Mouse (Mus musculus) 3T3-L1 (cell line): ENCODE measurements around the gene Dapk3.

Experiments used
- DNase-seq: peaks from one replicate; pipeline ENCODE4 v3.0.0-alpha.2; 2015; ENCODE audit warnings: low read depth, low spot score

The Dapk3 gene

DNA sequence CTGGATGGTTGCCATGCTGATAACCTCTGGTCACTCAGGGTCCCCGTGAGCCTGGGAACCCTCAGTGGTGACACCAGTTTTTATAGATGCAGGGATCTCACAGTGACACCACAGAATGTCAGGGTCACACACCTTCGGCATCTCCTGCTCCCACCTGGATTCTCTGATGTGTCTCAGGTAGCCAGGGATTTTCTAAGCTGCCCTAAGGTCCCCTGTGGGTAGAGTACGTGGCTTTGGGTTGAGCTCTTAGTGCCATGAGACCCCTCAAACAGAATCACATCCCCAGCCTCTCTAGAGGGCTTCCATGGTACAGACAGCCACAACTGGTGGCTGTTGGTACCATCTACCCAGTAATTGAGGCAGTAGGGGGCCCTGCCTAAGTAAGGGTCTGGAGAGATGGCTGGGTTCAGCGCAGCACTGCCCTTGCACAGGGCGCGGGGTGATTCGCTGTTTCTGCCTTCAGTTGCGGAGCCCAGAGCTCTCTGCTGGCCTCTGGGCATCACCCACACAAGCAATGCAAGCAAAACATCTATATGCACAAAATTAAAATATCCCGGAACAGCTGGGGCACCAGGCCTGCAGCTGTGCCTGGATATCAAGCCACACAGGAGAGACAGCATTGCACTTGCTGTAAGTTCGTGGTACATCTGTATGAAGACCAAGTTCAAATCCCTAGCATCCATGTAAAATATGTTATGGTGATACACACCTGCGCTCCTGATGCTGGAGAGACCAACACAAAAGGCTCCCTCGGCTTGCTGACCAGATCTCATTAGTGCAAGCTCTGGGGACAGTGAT, 53.9 kb downstream of the Dapk3 start:
- DNase-seq: no peak

DNA sequence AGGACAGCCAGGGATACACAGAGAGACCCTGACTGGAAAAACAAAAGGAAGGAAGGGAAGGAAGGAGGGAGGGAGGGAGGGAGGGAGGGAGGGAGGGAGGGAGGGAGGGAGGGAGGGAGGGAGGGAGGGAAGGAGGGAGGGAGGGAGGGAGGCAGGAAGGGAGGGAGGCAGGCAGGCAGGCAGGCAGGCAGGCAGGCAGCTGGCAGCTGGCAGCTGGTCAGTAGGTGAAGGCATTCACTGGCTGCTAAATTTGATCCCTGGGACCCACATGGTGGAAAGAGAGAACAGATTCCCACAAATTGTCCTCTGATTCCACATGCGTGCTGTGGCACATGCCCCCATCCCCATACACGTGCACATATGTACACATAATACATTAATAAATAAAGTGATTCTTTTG, 55.8 kb downstream of the Dapk3 start:
- DNase-seq: no peak

DNA sequence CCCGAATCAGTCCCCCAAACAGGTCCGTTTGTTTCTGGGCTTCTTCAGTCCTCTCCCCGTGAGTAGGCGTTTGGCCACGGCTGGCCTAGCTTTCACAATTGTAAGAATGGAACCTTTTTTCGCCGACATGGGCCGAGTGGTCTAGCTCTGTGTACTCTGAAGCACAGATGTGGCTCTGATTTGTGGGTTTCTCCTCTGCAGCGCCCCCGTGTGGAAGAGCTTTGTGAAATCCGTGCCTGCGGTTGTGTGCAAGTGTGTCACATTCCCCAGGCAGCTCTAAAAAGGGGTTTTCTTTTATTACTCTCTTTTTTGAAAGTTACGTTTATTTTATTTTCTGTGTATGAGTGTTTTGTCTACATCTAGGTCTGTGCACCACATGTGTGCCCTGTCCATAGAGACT, 58.1 kb downstream of the Dapk3 start:
- DNase-seq: peak; percentile 62

DNA sequence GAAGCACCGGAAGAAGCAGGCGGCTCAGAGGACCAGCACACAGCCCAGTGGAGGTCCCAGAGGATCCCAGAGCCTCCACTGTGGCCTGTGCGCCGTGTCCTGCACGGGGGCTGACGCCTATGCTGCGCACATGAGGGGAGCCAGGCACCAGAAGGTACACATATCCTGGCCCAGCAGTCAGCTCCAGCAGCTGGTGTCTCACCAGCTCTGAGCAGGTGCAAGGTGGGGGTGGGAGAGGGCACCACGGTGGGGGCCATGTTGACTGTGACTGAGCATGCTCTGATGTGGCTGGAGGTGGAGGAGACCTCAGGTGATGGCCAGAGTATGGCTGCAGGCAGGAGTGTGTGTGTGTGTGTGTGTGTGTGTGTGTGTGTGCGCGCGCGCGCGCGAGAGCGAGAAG, 59.2 kb downstream of the Dapk3 start:
- DNase-seq: no peak
